Mouse (Mus musculus) forebrain, embryonic 12.5 days (tissue): ENCODE measurements around the gene Vegfd. TPM values are rescaled to one million over a fixed set of nuclear protein-coding genes. Genes with fewer than 3 reads are reported as not detected.

Source experiments
- ATAC-seq: fragments of 200-750 bp; cut with Nextera tagmentation; 2 replicates; pipeline ENCODE4 v1.8.0; 2017; ENCODE audit warnings: moderate TSS enrichment; ENCODE audit not compliant: low FRiP score
- H3K27ac ChIP-seq: fragments of 300-500 bp; sonication (generic); 2 replicates; pipeline ENCODE4 v1.5.1; 2016; ENCODE audit warnings: mild to moderate bottlenecking
- H3K27me3 ChIP-seq: fragments of 300-500 bp; sonication (generic); 2 replicates; pipeline ENCODE4 v1.6.1; 2016; ENCODE audit warnings: mild to moderate bottlenecking
- H3K36me3 ChIP-seq: fragments of 300-500 bp; sonication (generic); replicated peaks from 2 replicates; pipeline ENCODE4 v1.6.1; 2016; ENCODE audit warnings: mild to moderate bottlenecking
- H3K4me1 ChIP-seq: fragments of 300-500 bp; sonication (generic); 2 replicates; pipeline ENCODE4 v1.6.1; 2016
- H3K4me2 ChIP-seq: fragments of 300-500 bp; sonication (generic); 2 replicates; pipeline ENCODE4 v1.6.1; 2016; ENCODE audit warnings: mild to moderate bottlenecking, moderate library complexity
- H3K4me3 ChIP-seq: fragments of 300-500 bp; sonication (generic); replicated peaks from 2 replicates; pipeline ENCODE4 v1.5.1; 2016; ENCODE audit warnings: mild to moderate bottlenecking
- H3K9ac ChIP-seq: fragments of 300-500 bp; sonication (generic); 2 replicates; pipeline ENCODE4 v1.6.1; 2016; ENCODE audit warnings: mild to moderate bottlenecking
- H3K9me3 ChIP-seq: fragments of 300-500 bp; sonication (generic); 2 replicates; pipeline ENCODE4 v1.6.1; 2016
- WGBS: fragments of 180-500 bp; shearing (Covaris S2); methylation state at CpG from one replicate; pipeline ENCODE4 v1.1.7; 2016; 5-methylcytosine and 5-hydroxymethylcytosine counted together
- polyA plus RNA-seq: library from polyadenylated mRNA; unstranded; fragments of >200 nt; fragmentation: Nextera tagmentation; extraction: Ambion mirVana; gene quantifications from 2 replicates; pipeline ENCODE4 v1.2.1, GENCODE M21; 2016

Vegfd gene
- polyA plus RNA-seq = 0.77 TPM in 2 replicates

GRCm38 (mm10) chrX:164373081-164373480, at the start of gene Vegfd:
TSS of gene Vegfd (plus strand) at chrX:164373378.
- Histone ChIP-seq H3K4me2 (no peak within 1 kb of the TSS), H3K27ac (no peak within 1 kb of the TSS), H3K27me3 (no peaks in the 10 kb centered on the region), H3K9me3 (no peaks in the 10 kb centered on the region), H3K36me3 (no peaks in the 10 kb centered on the region), H3K4me3 (no peak within 1 kb of the TSS), H3K4me1 (no peaks in the 10 kb centered on the region), H3K9ac (no peak within 1 kb of the TSS)
- ATAC-seq = no peak
- WGBS = 36% methylated on average over 3 of the region's 3 CpGs

GRCm38 (mm10) chrX:164323391-164323913, 49.7 kb upstream of the Vegfd start:
- Histone ChIP-seq H3K27ac (no peak overlapping the region), H3K9me3 (no peaks in the 10 kb centered on the region), H3K9ac (no peak overlapping the region), H3K4me1 (no peaks in the 10 kb centered on the region), H3K4me3 (no peak overlapping the region), H3K4me2 (no peak overlapping the region), H3K27me3 (no peaks in the 10 kb centered on the region), H3K36me3 (no peaks in the 10 kb centered on the region)
- WGBS = 68% methylated on average over 4 of the region's 4 CpGs
- ATAC-seq = no peak

DNA sequence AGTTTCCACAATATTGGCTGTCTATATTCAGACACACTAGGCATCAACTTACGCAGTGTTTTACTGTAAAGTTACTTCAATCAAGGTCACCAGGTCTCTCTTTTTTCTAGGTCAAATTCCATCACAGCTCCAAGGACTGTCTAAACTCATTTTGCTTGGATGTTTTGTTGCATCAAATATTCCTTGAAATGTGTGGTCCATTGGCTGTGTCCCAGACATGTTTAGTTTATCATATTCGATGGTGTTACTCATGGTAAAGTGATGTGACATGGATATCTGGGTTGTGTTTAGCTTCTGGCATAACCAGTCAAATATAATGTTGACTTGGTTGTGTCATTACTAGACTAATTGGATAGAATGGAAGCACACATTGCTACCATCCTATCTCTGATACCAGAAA, 42.8 kb upstream of the Vegfd start:
- no peaks in the 10 kb centered on the region for H3K36me3 ChIP-seq
- H3K27ac ChIP-seq = no peak overlapping the region
- no peak overlapping the region for H3K4me3 ChIP-seq
- no peaks in the 10 kb centered on the region for H3K27me3 ChIP-seq
- H3K9ac ChIP-seq = no peak overlapping the region
- H3K9me3 ChIP-seq = no peaks in the 10 kb centered on the region
- no peak for ATAC-seq
- 88% methylated on average over 2 of the region's 2 CpGs for WGBS
- no peak overlapping the region for H3K4me2 ChIP-seq
- no peaks in the 10 kb centered on the region for H3K4me1 ChIP-seq

GRCm38 (mm10) chrX:164330766-164331165, 42.4 kb upstream of the Vegfd start:
- Histone ChIP-seq H3K9ac (no peak overlapping the region), H3K27me3 (no peaks in the 10 kb centered on the region), H3K27ac (no peak overlapping the region), H3K36me3 (no peaks in the 10 kb centered on the region), H3K4me1 (no peaks in the 10 kb centered on the region), H3K4me2 (no peak overlapping the region), H3K4me3 (no peak overlapping the region), H3K9me3 (no peaks in the 10 kb centered on the region)
- WGBS = 80% methylated on average over 3 of the region's 3 CpGs
- ATAC-seq = no peak

GRCm38 (mm10) chrX:164338591-164338990, 34.6 kb upstream of the Vegfd start:
- 94% methylated on average over 4 of the region's 4 CpGs for WGBS
- ATAC-seq = no peak
- no peak overlapping the region for H3K27ac ChIP-seq

GRCm38 (mm10) chrX:164345359-164345938, 27.7 kb upstream of the Vegfd start:
- no peak overlapping the region for H3K4me2 ChIP-seq
- H3K27ac ChIP-seq = no peak overlapping the region
- H3K27me3 ChIP-seq = no peaks in the 10 kb centered on the region
- no peaks in the 10 kb centered on the region for H3K36me3 ChIP-seq
- no peak for ATAC-seq
- no peaks in the 10 kb centered on the region for H3K4me1 ChIP-seq
- H3K9me3 ChIP-seq = no peaks in the 10 kb centered on the region
- no peak overlapping the region for H3K9ac ChIP-seq
- H3K4me3 ChIP-seq = no peak overlapping the region
- WGBS = 95% methylated on average over 4 of the region's 4 CpGs

More at GRCm38 (mm10) chrX:164338591-164338990, 34.6 kb upstream of the Vegfd start:
- no peaks in the 10 kb centered on the region for H3K4me1 ChIP-seq
- no peak overlapping the region for H3K4me3 ChIP-seq
- H3K27me3 ChIP-seq = no peaks in the 10 kb centered on the region
- H3K4me2 ChIP-seq = no peak overlapping the region
- no peaks in the 10 kb centered on the region for H3K36me3 ChIP-seq
- H3K9me3 ChIP-seq = no peaks in the 10 kb centered on the region
- H3K9ac ChIP-seq = no peak overlapping the region

GRCm38 (mm10) chrX:164348937-164349336, 24.2 kb upstream of the Vegfd start:
- no peak for ATAC-seq
- WGBS = 84% methylated on average over 3 of the region's 3 CpGs
- Histone ChIP-seq H3K27ac (no peak overlapping the region), H3K9ac (no peak overlapping the region), H3K36me3 (no peaks in the 10 kb centered on the region), H3K27me3 (no peaks in the 10 kb centered on the region), H3K9me3 (no peaks in the 10 kb centered on the region), H3K4me2 (no peak overlapping the region), H3K4me1 (no peaks in the 10 kb centered on the region), H3K4me3 (no peak overlapping the region)

DNA sequence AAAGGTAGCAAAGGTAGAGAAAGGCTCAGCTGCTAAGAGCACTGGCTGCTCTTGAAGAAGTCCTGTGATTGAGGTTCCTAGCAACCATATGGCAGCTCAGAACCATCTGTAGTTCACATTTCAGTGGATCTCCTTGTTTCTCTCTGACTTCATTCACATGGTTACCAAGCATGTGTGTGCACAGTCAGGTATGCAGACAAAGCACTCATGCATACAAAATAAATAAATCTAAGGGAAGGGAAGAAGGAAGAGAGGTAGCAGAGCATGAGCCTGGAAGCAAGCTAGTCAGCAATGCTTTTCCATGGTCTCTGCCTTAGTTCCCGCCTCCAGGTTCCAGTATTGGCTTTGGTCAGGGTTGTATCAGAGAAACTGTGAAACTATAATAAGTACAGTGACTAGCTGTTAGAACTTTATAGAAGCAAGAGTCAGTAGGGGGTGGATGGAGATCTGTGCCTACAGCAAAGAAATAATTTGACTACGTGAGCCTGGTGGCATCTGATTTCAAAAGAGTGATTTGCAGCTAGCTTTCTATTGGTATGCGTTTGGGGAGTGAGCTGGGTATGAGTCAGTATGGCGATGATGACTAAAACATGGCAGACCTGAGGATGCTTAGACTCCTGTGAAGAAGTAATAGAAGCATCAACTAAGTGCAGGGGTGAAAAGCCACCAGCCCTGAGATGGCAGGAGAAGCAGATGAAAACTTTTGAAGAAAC, 7.9 kb upstream of the Vegfd start:
- Histone ChIP-seq H3K4me2 (no peak overlapping the region), H3K4me3 (no peak overlapping the region), H3K4me1 (no peaks in the 10 kb centered on the region), H3K27me3 (peaks cover 8% of the 10 kb centered on the region; the same call in 1 of the 2 replicates), H3K9me3 (no peaks in the 10 kb centered on the region), H3K36me3 (no peaks in the 10 kb centered on the region), H3K9ac (no peak overlapping the region), H3K27ac (no peak overlapping the region)
- WGBS = 86% methylated on average over 4 of the region's 4 CpGs
- ATAC-seq = no peak

- Histone ChIP-seq H3K9me3 (no peaks in the 10 kb centered on the region), H3K36me3 (no peaks in the 10 kb centered on the region), H3K4me2 (no peak overlapping the region), H3K27me3 (no peaks in the 10 kb centered on the region), H3K9ac (no peak overlapping the region), H3K4me1 (no peaks in the 10 kb centered on the region), H3K27ac (no peak overlapping the region), H3K4me3 (no peak overlapping the region)
- 91% methylated on average over 3 of the region's 3 CpGs for WGBS
- no peak for ATAC-seq
Measured at GRCm38 (mm10) chrX:164370576-164370975, 2.6 kb upstream of the Vegfd start.

DNA sequence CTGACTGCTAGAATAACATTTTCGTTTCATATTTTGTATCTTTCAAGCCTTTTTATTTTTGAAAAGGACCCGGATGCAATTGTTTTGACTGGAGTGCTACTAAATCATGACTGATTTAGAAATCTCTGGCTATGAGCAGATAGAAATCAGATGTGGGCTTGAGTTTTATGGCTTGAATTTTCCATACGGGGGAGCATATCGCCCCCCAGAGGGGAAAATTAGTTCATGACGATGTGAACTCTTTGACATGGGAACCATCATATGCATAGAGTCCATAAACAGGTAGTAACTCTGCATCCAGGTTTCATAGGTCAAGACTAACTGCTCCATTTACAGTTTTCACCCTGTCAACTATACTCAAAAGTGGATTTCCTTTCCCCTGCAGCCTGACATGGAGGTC, 1.4 kb downstream of the Vegfd start:
- H3K9me3 ChIP-seq = no peaks in the 10 kb centered on the region
- H3K4me1 ChIP-seq = no peaks in the 10 kb centered on the region
- H3K27ac ChIP-seq = no peak overlapping the region
- ATAC-seq = no peak
- 69% methylated on average over 5 of the region's 5 CpGs for WGBS
- no peak overlapping the region for H3K4me2 ChIP-seq
- H3K36me3 ChIP-seq = no peaks in the 10 kb centered on the region
- no peak overlapping the region for H3K9ac ChIP-seq
- no peak overlapping the region for H3K4me3 ChIP-seq
- H3K27me3 ChIP-seq = peaks cover 3% of the 10 kb centered on the region; the same call in 1 of the 2 replicates

DNA sequence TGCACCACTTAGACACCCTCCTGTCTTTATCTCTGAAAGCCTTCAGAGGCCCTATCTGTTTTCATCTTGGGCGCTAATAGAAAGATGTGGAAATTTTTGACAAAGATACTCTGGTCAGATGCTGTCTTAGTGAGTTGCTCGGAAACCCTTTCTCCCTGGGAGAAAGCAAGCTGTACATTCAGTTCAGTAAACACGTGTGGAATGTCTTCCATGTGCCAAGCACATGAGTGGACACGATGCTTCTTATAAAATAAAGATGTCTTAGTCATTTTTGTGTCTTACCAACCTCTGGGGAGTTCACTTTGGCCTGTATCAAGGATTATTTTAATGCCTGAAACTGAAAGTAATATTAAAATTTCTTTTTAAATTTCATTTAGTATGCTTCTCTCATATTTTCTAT, 6.5 kb downstream of the Vegfd start:
- no peak for ATAC-seq
- Histone ChIP-seq H3K27ac (no peak overlapping the region), H3K9ac (no peak overlapping the region), H3K36me3 (no peaks in the 10 kb centered on the region), H3K9me3 (no peaks in the 10 kb centered on the region), H3K4me2 (no peak overlapping the region), H3K4me3 (no peak overlapping the region), H3K4me1 (no peaks in the 10 kb centered on the region), H3K27me3 (peaks cover 7% of the 10 kb centered on the region)
- WGBS = 84% methylated on average over 4 of the region's 4 CpGs

- no peak overlapping the region for H3K27ac ChIP-seq
- H3K27me3 ChIP-seq = peaks cover 7% of the 10 kb centered on the region
- peak overlapping the region; percentile 61 for H3K4me2 ChIP-seq
- 15% methylated on average over 28 of the region's 33 CpGs for WGBS
- no peaks in the 10 kb centered on the region for H3K4me1 ChIP-seq
- ATAC-seq = peak; percentile 99
- H3K9ac ChIP-seq = no peak overlapping the region
- no peaks in the 10 kb centered on the region for H3K36me3 ChIP-seq
- no peaks in the 10 kb centered on the region for H3K9me3 ChIP-seq
- peak overlapping the region; percentile 37 for H3K4me3 ChIP-seq
Measured at GRCm38 (mm10) chrX:164381618-164382408, 8.6 kb downstream of the Vegfd start.
